ENCODE assay signal across 25 mouse cellular contexts in genomic region chr19:57322491-57322890, GRCm38 (mm10).
"Had no signal": no experiment of that assay in that cellular context is flagged by ENCODE, and none has a peak within 500 bp of the region (broad histone marks: within the 10 kb centered on the region; RNA-seq: fewer than 3 reads in every experiment).

No protein-coding gene starts in this region.

- H3K36me3 ChIP-seq: heart, embryonic 10.5 days; heart, embryonic 13.5 days; heart, embryonic 15.5 days; hindbrain, embryonic 10.5 days; hindbrain, embryonic 12.5 days; intestine, embryonic 15.5 days; limb, embryonic 10.5 days; limb, embryonic 12.5 days had no signal

- ATAC-seq: hindbrain, embryonic 16.5 days; inflammation-experienced regulatory T-cells, adult 6 months; intestine, embryonic 15.5 days; intestine, postnatal 0 days had no signal

- DNase-seq: gastrocnemius, adult 2 months; gastrocnemius, postnatal 10 days; gastrocnemius, postnatal 25 days; heart, adult 18-20 months; heart, postnatal 4 days; kidney, adult 18-20 months; kidney, adult 8-10 months; kidney, postnatal 10 days; kidney, postnatal 25 days; kidney, postnatal 4 days had no signal

- H3K9ac ChIP-seq: heart, embryonic 13.5 days; heart, embryonic 15.5 days; hindbrain, embryonic 12.5 days; hindbrain, embryonic 14.5 days; intestine, embryonic 15.5 days; limb, embryonic 12.5 days; liver, embryonic 14.5 days had no signal

- H3K4me3 ChIP-seq: gastrocnemius, adult 2 months; heart, embryonic 10.5 days; heart, embryonic 13.5 days; heart, embryonic 15.5 days; hindbrain, embryonic 10.5 days; hindbrain, embryonic 12.5 days; intestine, embryonic 15.5 days; layer of hippocampus, adult 2 months; left cerebral cortex, adult 2 months; limb, embryonic 10.5 days; limb, embryonic 12.5 days had no signal

- H3K4me2 ChIP-seq: heart, embryonic 13.5 days; heart, embryonic 15.5 days; hindbrain, embryonic 12.5 days; hindbrain, embryonic 14.5 days; intestine, embryonic 15.5 days; limb, embryonic 12.5 days had no signal

- H3K9me3 ChIP-seq: heart, embryonic 10.5 days; heart, embryonic 13.5 days; heart, embryonic 15.5 days; hindbrain, embryonic 10.5 days; hindbrain, embryonic 12.5 days; intestine, embryonic 15.5 days; limb, embryonic 10.5 days; limb, embryonic 12.5 days had no signal

- H3K4me1 ChIP-seq: heart, embryonic 13.5 days; heart, embryonic 15.5 days; hindbrain, embryonic 10.5 days; hindbrain, embryonic 12.5 days; intestine, embryonic 15.5 days; limb, embryonic 10.5 days; limb, embryonic 12.5 days had no signal

- H3K27ac ChIP-seq: gastrocnemius, adult 2 months; heart, embryonic 10.5 days; heart, embryonic 13.5 days; heart, embryonic 15.5 days; hindbrain, embryonic 10.5 days; hindbrain, embryonic 12.5 days; hindbrain, embryonic 14.5 days; intestine, embryonic 15.5 days; layer of hippocampus, adult 2 months; left cerebral cortex, adult 2 months; limb, embryonic 10.5 days; limb, embryonic 12.5 days; liver, embryonic 14.5 days had no signal

- H3K27me3 ChIP-seq: heart, embryonic 13.5 days; hindbrain, embryonic 12.5 days; intestine, embryonic 15.5 days had no signal
